Mouse (Mus musculus) effector memory CD4-positive, alpha-beta T cell, adult 7 months (primary cell): ENCODE data around the gene Ap4b1. TPM values are rescaled to one million over a fixed set of nuclear protein-coding genes. Genes with fewer than 3 reads are reported as not detected.

Experiments used
- polyA plus RNA-seq: library from polyadenylated mRNA; unstranded; fragments of 100-300 nt; shearing (Covaris generic); gene quantifications from one replicate; pipeline ENCODE4 v1.2.1, GENCODE M21; 2017

The Ap4b1 gene
- 23.0 TPM for polyA plus RNA-seq

DNA sequence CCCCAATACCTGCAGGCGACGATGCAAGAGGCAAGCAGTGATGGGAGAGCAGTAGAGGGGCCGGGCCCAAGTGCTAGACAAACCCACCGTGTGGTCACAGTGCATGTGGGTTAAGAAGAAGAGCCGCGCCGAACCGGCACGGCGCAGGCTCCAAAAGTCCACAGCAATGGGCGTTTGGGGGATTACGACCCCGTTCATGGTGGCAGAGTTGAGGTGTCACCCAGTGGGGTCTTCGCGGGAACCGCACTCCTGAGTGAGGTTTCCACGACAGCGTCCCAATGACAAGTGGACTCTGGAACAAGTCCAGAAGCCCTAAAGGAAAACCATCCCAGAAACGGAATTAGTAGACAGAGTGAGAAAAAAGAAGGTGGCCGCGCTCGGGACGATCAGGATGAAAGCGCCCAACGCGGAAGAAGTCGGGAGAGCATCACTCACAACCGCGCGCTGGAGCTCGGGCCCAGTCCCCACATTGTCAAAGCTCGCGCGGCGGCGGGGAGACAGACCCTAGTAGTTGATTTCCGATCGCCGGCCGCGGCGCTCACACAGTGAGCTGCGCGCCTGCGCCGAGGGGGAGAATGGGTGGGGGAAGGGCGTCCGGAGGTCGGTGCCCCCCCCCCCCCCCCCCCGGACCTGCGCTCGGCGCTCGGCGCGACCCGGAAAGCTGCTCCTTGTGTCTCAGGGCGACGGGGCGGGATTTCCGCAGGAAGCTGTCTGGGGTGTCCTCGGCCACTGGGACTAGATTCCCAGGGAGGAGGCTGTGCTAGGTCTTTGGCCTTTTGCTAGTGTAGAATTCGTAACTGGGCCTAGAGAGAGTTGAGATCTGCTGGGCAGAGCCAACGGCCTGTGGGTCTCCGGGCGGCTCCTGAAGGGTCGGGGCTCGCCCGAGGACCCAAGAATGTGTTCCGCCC, at the start of gene Ap4b1, which contains the start of the genes Dclre1b and Gm43064:
Gene Ap4b1 (plus strand): TSS at position 630 of the 908 bp plus-strand sequence.
Gene Dclre1b (minus strand): TSS at position 554 of the 908 bp plus-strand sequence.
Gene Gm43064 (plus strand): TSS at position 683 of the 908 bp plus-strand sequence.

DNA sequence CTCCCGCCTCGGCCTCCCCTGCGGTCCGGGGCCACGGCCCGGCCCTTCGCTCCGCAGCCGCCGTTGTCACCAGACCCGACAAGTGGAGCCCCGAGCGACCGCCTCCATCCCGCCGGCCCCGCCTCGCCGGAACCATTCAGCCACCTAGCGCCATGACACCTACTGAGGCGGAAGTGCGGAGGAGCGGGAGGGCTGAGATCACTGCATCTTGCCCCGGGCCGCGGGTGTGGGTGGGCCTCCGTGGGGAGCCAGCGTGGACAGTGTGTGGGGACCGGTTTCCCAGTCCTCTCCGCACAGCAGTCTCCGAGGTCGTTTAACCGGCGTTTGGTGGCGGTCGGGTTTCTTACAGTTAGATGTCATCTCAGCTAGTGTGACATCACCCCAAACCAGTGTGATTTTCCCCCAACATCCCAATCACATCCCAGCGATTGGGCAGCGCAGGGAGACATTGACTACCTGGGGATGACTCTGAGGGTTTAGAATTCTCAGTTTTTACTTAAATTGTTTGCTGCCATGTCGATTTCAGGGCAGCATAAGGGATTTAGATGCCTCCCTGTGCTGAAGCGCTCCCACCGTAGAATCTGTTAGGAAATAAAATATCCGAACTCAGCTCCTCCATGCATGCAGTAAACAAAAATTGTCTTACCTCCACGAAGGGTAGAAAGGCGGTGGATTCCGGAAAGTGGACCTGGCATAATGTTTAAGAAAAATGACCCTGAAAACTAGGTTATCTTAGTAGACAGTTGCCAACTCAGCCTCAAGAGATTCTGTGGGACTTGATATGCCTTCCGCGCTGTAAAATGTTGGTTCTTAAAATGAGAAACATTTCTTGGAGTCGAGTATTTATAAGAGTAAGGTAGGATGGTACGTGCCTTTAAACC, 17.9 kb upstream of the Ap4b1 start, which contains the start of gene Hipk1:
Gene Hipk1 (minus strand): TSS at position 334 of the 881 bp plus-strand sequence.

DNA sequence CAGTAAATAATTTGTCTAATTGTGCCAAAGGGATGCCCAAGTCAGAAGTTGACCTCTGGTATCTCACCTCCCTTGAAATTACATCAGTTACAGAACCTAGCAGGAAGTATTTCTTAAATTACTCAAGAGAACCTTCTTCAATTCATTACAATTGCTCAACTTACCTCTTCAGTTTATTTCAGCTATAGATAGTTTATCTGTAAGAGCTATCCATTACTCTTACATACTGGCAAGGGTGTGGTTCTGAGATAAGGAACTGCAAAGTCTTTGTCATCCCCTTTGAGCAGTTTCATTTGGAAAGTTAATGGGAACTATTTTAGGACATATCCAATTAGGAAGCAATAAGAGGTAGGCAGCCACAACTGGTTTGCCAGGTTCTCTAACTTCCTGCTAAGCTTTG, 23.1 kb downstream of the Ap4b1 start, which contains the start of gene Bcl2l15:
Gene Bcl2l15 (plus strand): TSS at position 176 of the 400 bp plus-strand sequence.

DNA sequence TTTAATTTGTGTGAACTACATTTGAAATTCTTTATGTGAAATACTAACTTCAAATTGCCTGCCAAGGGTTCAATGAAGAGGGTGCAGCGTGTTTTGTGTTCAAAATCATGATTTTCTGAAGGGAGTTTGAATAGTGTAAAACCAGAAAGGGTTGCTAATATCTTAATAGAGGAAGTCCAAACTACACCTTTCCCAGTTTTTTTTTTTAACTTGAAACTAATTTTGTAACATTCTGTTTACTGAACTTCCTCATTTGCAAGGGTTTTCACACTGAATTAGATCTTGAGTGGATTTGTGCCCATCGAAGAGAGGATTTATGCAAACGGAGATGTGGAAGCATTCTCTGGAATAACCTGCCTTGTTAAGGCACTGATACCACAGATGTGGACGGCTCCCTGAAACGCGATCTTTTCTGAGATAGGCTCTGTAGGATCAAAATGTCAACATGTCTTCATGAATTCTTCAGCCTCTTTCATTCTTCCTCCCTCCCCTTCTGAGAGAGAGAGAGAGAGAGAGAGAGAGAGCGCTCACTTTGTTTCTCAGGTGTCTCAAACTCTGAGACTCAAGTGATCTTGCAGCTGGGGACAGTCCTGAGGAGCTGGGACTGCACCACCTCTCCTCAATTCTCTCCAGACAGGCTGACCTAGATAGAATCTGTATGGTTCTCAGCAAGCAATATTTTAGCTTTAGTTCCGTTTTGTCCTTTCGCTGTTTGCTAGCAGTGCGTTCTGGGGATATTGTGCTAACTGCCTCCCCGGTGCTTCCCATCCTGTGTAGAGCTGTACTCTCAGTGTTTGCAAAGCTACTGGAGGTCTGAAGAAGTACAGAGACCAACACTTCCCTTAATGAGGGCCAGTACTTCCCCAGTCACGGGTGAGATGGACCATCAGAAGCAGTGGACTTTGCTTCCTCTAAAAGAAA, 49.8 kb downstream of the Ap4b1 start, which contains the start of gene Ptpn22:
Gene Ptpn22 (plus strand): TSS at position 915 of the 921 bp plus-strand sequence.

Other genes with a start within 250 kb of the Ap4b1 start
- gene Syt6, start 234.3 kb upstream of the Ap4b1 start, polyA plus RNA-seq: 0.21 TPM
- 1.1 TPM for gene Atg4a-ps, start 163.5 kb upstream of the Ap4b1 start, polyA plus RNA-seq
- 0.99 TPM for gene Olfml3, start 71.5 kb upstream of the Ap4b1 start, polyA plus RNA-seq
- not detected for gene Gm10964, start 70.2 kb upstream of the Ap4b1 start, polyA plus RNA-seq
- 64.6 TPM for gene Hipk1, start 18.0 kb upstream of the Ap4b1 start, polyA plus RNA-seq
- 17.1 TPM for gene Dclre1b, start 76 bp upstream of the Ap4b1 start, polyA plus RNA-seq
- not detected for gene Gm43064, start 53 bp downstream of the Ap4b1 start, polyA plus RNA-seq
- 1.5 TPM for gene Bcl2l15, start 23.1 kb downstream of the Ap4b1 start, polyA plus RNA-seq
- 890 TPM for gene Ptpn22, start 50.3 kb downstream of the Ap4b1 start, polyA plus RNA-seq
- 45.8 TPM for gene Rsbn1, start 104.6 kb downstream of the Ap4b1 start, polyA plus RNA-seq
- 41.4 TPM for gene Phtf1, start 158.6 kb downstream of the Ap4b1 start, polyA plus RNA-seq